Mouse (Mus musculus) bone marrow macrophage, adult 2 months (primary cell): ENCODE results near the gene Cacna1b.

ENCODE experiments used
- CTCF ChIP-seq: IDR thresholded peaks from 2 replicates; pipeline ENCODE4 v1.5.1; 2012; ENCODE audit warnings: low read depth, mild to moderate bottlenecking, low read length, moderate library complexity
- POLR2A ChIP-seq: IDR thresholded peaks from 2 replicates; pipeline ENCODE4 v1.6.1; 2012; ENCODE audit warnings: mild to moderate bottlenecking, low read depth, low read length, borderline replicate concordance

DNA sequence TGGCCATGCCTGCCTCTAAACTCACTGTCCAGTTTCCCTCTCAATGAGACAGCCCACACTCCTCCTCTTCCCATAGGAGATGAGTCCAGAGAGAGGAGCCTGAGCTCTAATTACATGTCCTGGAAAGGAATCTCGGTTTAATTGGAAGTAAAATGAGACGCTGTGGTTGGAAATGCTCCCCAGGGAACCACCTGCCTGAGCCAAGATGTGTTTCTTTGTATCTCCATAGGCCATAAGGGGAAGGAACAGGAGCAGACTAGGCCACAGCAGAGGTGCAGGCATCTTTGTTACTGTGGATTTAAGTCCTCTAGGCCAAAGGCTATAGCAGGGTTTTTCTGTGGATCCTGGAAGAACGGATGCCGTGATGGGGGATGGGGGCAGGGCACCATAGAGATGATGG, 10.4 kb downstream of the Cacna1b start:
- TF ChIP-seq CTCF (no peak), POLR2A (no peak)
